Mouse (Mus musculus) liver, embryonic 12.5 days (tissue): ENCODE results near the gene Slc35d2. TPM values are rescaled to one million over a fixed set of nuclear protein-coding genes. Genes with fewer than 3 reads are reported as not detected.
A peak's percentile ranks its signal among the peaks of the same experiment; 100 is the strongest.

ENCODE experiments used
- ATAC-seq: fragments of 200-750 bp; cut with Nextera tagmentation; 2 replicates; pipeline ENCODE4 v1.8.0; 2017; ENCODE audit warnings: moderate number of reproducible peaks, mild to moderate bottlenecking, moderate library complexity
- H3K27ac ChIP-seq: fragments of 300-500 bp; sonication (generic); 2 replicates; pipeline ENCODE4 v1.5.1; 2016; ENCODE audit warnings: mild to moderate bottlenecking
- H3K27me3 ChIP-seq: fragments of 300-500 bp; sonication (generic); replicated peaks from 2 replicates; pipeline ENCODE4 v1.6.1; 2016; ENCODE audit warnings: mild to moderate bottlenecking, moderate library complexity
- H3K36me3 ChIP-seq: fragments of 300-500 bp; sonication (generic); 2 replicates; pipeline ENCODE4 v1.6.1; 2016; ENCODE audit warnings: mild to moderate bottlenecking, moderate library complexity
- H3K4me1 ChIP-seq: fragments of 300-500 bp; sonication (generic); 2 replicates; pipeline ENCODE4 v1.6.1; 2016
- H3K4me2 ChIP-seq: fragments of 300-500 bp; sonication (generic); 2 replicates; pipeline ENCODE4 v1.6.1; 2016; ENCODE audit warnings: mild to moderate bottlenecking, moderate library complexity
- H3K4me3 ChIP-seq: fragments of 300-500 bp; sonication (generic); 2 replicates; pipeline ENCODE4 v1.5.1; 2016; ENCODE audit warnings: mild to moderate bottlenecking, moderate library complexity
- H3K9ac ChIP-seq: fragments of 300-500 bp; sonication (generic); 2 replicates; pipeline ENCODE4 v1.6.1; 2016; ENCODE audit warnings: mild to moderate bottlenecking, moderate library complexity
- H3K9me3 ChIP-seq: fragments of 300-500 bp; sonication (generic); replicated peaks from 2 replicates; pipeline ENCODE4 v1.6.1; 2016; ENCODE audit warnings: mild to moderate bottlenecking, moderate library complexity
- WGBS: fragments of 180-500 bp; shearing (Covaris S2); methylation state at CpG from one replicate; pipeline ENCODE4 v1.1.7; 2016; ENCODE audit not compliant: insufficient replicate concordance; 5-methylcytosine and 5-hydroxymethylcytosine counted together
- polyA plus RNA-seq: library from polyadenylated mRNA; unstranded; fragments of >200 nt; fragmentation: Nextera tagmentation; extraction: Ambion mirVana; gene quantifications from 2 replicates; pipeline ENCODE4 v1.2.1, GENCODE M21; 2016

Slc35d2 gene
- 3.0 and 3.6 TPM in 2 replicates for polyA plus RNA-seq

DNA sequence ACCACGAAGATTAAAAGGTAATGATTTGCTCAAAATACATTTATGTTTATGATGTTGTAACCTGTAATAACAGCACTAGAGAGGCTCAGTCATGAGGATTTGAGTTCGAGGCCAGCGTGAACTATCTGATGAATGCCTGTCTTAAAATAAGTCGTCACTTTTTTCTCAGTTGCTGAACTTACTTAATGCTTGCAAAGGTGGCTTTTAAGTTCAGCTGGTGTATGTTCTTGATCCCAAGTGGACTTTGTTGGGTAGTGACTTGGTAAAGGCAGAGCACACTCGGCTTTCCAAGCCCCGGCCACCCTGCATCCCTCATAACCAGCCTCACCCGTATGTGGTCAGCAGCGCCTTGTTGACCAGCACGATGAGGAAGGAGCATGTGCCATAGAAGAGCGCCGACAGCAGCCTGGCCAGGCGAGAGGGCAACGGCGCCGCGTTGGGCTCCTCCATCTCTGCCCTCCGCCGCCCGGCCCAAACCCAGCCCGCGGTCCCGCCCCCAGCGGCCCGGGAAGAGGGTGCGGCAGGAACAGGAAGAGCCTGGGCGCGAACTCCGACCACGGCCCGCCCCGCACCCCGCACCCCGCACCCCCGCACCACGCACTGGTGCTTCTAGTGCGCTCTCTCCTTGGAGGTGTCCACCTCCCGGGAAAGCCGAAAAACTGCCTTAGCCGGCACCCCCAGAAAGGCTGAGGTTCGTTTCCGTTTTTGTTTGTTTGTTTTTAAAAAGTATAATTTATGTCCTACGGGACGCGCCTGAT lies at the start of gene Slc35d2:
Gene Slc35d2 (minus strand): TSS at position 511 of the 758 bp plus-strand sequence.
- 7% methylated on average over 40 of the region's 44 CpGs for WGBS
- Histone ChIP-seq H3K4me1 (peaks cover 19% of the 10 kb centered on the region), H3K27me3 (no peaks in the 10 kb centered on the region; the same call in 1 of the 2 replicates), H3K4me2 (peak within 1 kb of the TSS; percentile 75), H3K27ac (peak within 1 kb of the TSS; percentile 47), H3K36me3 (peaks cover 34% of the 10 kb centered on the region), H3K9ac (peak within 1 kb of the TSS; percentile 70), H3K9me3 (no peaks in the 10 kb centered on the region), H3K4me3 (peak within 1 kb of the TSS; percentile 66)
- ATAC-seq, result peak; percentile 86

DNA sequence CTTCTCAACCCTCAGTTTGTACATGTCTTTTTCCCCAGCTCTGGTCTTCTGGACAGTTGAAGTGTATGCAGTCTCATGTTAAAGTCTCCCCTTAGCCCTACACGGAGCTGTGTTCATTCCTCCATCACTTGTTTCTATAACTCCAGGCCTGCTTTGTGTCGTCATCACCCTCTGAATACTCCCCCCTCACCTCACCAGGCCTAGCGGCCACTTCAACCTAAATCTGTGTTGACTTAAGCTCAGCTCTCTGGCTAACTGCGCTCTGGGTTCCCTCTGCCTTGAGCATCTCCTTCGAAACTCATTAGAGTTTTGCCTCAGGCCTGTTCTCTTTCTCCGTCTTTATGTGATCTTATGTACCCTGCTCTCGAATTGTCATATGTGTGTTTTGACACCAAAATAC lies 48.8 kb upstream of the Slc35d2 start:
- Histone ChIP-seq H3K27ac (peak overlapping the region; percentile 48; the same call in 1 of the 2 replicates), H3K27me3 (no peaks in the 10 kb centered on the region), H3K4me3 (no peak overlapping the region), H3K4me1 (no peaks in the 10 kb centered on the region), H3K9ac (no peak overlapping the region), H3K9me3 (no peaks in the 10 kb centered on the region), H3K4me2 (no peak overlapping the region), H3K36me3 (peaks cover 7% of the 10 kb centered on the region)
- 68% methylated on average over 7 of the region's 7 CpGs for WGBS
- 0 out of 2 replicates have a peak, but pooled peaks have one; percentile 20 for ATAC-seq

DNA sequence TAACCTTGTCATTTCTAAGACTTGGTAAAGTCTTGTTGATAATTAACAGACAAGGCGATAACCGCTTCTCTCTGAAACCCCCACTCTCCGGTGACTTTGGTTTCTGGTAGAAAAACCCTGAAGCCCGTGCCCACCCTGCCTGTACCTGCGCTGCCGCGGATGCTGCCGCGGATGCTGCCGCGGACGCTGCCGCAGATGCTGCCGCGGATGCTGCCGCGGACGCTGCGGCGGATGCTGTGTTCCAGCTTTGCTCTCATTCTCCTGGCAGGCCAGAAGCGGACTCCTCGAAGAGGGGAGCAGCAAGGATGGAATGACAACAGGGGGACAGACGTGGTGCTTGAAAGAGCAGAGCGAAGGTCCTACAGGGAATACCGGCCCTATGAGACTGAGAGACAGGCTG lies 40.6 kb upstream of the Slc35d2 start:
- H3K4me3 ChIP-seq, result no peak overlapping the region
- no peaks in the 10 kb centered on the region for H3K4me1 ChIP-seq
- 93% methylated on average over 25 of the region's 25 CpGs for WGBS
- no peak overlapping the region for H3K27ac ChIP-seq
- H3K36me3 ChIP-seq, result peaks cover 34% of the 10 kb centered on the region
- no peak overlapping the region for H3K4me2 ChIP-seq
- H3K9ac ChIP-seq, result no peak overlapping the region
- H3K9me3 ChIP-seq, result peaks cover 8% of the 10 kb centered on the region; the same call in 1 of the 2 replicates
- H3K27me3 ChIP-seq, result no peaks in the 10 kb centered on the region
- no peak for ATAC-seq

DNA sequence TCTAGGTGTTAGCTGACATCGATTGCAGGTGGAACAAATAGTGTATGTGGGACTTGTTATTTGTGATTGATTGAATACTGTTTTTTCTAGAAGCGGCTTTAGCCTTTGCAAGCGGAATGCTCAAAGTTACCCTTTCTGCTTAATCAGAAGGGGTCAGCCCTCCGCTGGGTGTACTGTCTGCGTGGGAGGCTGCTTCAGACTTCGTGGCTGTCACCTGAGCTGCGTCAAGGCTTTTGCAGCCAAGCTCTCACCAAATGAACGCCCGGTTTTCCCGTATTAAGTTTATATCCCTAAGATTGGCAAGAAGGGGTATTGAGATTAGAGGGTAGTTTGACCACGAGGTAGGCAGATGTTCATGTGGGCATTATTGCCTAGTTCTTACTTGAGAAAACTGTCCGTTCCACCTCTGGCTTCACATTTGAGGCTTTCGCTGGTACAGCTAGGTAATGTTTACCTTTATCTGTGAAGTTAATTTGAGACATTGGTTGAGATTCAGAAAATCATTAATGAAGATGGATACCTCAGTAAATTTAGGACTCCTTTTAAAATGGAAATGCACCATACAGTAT lies 34.1 kb upstream of the Slc35d2 start:
- no peak overlapping the region for H3K27ac ChIP-seq
- H3K9ac ChIP-seq, result no peak overlapping the region
- no peaks in the 10 kb centered on the region for H3K9me3 ChIP-seq
- peak overlapping the region; percentile 82 for H3K4me3 ChIP-seq
- H3K4me2 ChIP-seq, result peak overlapping the region; percentile 100
- ATAC-seq, result no peak
- H3K4me1 ChIP-seq, result peaks cover 28% of the 10 kb centered on the region
- peaks cover 32% of the 10 kb centered on the region for H3K27me3 ChIP-seq
- peaks cover 4% of the 10 kb centered on the region; the same call in 1 of the 2 replicates for H3K36me3 ChIP-seq
- 50% methylated on average over 13 of the region's 13 CpGs for WGBS

DNA sequence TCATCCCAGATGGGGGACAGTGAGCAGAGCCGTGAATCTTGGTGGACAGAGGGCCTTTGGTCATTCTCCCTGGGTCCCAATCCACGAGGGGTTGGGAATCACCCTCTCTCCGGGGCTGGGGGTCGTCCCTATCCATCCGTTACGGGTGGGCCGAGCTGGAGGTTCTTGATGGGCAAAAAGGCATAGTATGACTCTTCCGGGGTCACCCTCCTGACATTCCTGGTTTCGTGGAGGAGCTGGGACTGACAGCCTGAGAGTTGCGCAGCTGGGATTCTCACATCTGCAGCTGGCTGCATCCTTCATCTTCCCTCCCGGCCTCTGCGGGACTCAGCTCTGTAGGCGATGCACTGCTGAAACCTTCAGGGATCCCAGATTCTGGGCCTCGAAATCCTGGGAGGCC lies 33.5 kb upstream of the Slc35d2 start:
- H3K36me3 ChIP-seq, result peaks cover 3% of the 10 kb centered on the region; the same call in 1 of the 2 replicates
- no peak for ATAC-seq
- 10% methylated on average over 14 of the region's 14 CpGs for whole genome bisulfite sequencing
- peaks cover 32% of the 10 kb centered on the region for H3K27me3 ChIP-seq
- no peak overlapping the region for H3K27ac ChIP-seq
- H3K4me1 ChIP-seq, result peaks cover 28% of the 10 kb centered on the region
- peak overlapping the region; percentile 88 for H3K9ac ChIP-seq
- no peaks in the 10 kb centered on the region for H3K9me3 ChIP-seq
- peak overlapping the region; percentile 100 for H3K4me2 ChIP-seq
- H3K4me3 ChIP-seq, result peak overlapping the region; percentile 82

DNA sequence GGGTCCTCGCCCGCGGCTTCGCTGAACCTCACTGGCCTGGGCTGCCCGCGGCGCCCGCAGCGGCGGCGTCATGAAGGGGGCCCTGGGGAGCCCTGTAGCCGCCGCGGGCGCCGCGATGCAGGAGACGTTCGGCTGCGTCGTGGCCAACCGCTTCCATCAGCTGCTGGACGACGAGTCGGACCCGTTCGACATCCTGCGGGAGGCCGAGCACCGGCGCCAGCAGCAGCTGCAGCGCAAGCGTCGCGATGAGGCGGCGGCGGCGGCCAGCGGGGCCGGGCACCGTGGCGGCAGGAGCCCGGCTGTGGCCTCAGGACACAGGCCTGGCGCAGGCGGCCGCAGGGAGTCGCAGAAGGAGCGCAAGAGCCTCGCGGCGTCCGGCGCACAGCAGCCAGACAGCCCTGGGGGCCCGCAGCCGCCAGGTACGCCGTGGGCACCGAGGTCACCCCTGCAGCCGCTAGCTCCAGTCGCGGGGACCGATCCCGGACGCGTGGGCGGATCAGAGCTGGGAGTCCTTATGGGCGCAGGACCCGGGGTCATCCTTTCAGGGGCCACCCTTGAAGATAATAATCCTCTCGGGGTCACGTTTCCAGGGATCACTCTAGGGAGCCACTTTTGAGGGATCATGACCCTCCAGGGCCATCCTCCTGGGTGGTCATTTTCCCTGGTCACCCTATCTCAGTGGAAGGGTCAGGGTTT lies 32.9 kb upstream of the Slc35d2 start:
- peaks cover 32% of the 10 kb centered on the region for H3K27me3 ChIP-seq
- WGBS, result 1% methylated on average over 71 of the region's 71 CpGs
- H3K27ac ChIP-seq, result peak overlapping the region; percentile 77
- peak overlapping the region; percentile 88 for H3K9ac ChIP-seq
- H3K36me3 ChIP-seq, result no peaks in the 10 kb centered on the region
- peak overlapping the region; percentile 82 for H3K4me3 ChIP-seq
- peaks cover 28% of the 10 kb centered on the region for H3K4me1 ChIP-seq
- H3K9me3 ChIP-seq, result no peaks in the 10 kb centered on the region
- peak; percentile 66 for ATAC-seq
- H3K4me2 ChIP-seq, result peak overlapping the region; percentile 100

DNA sequence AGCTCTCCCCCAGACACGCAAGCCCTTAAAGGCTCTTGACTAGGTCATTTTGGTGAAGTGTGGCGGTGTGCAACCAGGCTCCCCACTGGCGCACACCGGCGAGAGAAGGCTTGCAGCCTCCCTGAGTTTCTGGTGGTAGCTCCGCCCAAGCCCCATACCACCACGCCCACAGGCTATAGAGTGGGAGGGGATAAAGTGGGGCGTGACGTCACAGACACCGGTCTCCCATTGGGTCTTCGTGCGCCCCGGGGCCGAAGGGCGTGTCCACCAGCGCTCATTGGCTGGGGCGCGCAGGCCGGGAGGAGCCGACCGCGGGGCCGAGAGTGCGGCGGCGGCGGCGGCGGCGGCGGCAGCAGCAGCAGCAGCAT lies 32.4 kb upstream of the Slc35d2 start, which contains the start of gene Habp4:
Gene Habp4 (plus strand): TSS at position 277 of the 368 bp plus-strand sequence.
- peak within 1 kb of the TSS; percentile 82 for H3K4me3 ChIP-seq
- peak; percentile 98 for ATAC-seq
- 1% methylated on average over 26 of the region's 31 CpGs for WGBS
- H3K27me3 ChIP-seq, result peaks cover 32% of the 10 kb centered on the region
- no peaks in the 10 kb centered on the region for H3K36me3 ChIP-seq
- H3K27ac ChIP-seq, result peak within 1 kb of the TSS; percentile 77
- peak within 1 kb of the TSS; percentile 100 for H3K4me2 ChIP-seq
- peaks cover 28% of the 10 kb centered on the region for H3K4me1 ChIP-seq
- H3K9ac ChIP-seq, result peak within 1 kb of the TSS; percentile 88
- no peaks in the 10 kb centered on the region for H3K9me3 ChIP-seq

DNA sequence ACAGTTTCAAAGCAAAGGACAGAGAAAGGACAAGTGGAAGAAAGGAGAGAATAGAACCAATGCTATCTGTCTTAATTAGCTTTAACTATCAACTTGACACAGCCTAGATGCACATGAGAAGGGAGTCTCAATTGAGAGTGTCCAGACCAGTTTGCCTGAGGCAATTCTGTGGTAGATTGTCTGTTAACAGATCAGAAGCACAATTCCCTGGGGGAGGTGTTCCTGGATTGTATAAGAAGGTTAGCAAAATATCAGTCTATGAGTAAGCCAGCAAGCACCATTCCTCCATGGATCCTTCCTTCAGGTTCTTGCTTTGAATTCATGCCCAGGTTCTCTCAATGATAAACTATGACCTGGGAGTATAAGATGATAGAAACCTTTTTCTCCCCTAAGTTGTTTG lies 27.8 kb upstream of the Slc35d2 start:
- Histone ChIP-seq H3K4me1 (peaks cover 31% of the 10 kb centered on the region), H3K4me3 (no peak overlapping the region), H3K27me3 (peaks cover 23% of the 10 kb centered on the region), H3K9me3 (no peaks in the 10 kb centered on the region), H3K36me3 (no peaks in the 10 kb centered on the region), H3K27ac (no peak overlapping the region), H3K4me2 (no peak overlapping the region), H3K9ac (no peak overlapping the region)
- no peak for ATAC-seq

DNA sequence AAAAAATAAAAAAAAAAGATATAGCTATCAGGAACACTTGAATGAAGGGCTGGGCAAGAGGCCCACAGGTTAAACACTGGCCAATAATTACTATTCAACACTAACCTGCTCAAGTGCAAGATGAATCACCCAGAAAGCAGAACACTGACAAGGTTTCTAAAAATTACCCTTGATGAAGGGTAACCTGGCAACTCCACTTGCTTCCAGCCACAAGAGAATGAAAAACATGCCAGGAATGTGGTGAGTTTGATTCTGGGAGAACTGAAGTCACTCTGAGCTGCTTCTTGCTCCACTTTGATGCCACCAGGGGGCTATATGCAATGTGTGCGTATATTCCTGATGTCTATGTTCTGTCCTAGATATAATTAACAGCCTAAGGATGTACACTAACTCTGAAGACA lies 26.0 kb upstream of the Slc35d2 start:
- WGBS, result 43% methylated on average over 1 of the region's 1 CpGs
- H3K27ac ChIP-seq, result no peak overlapping the region
- no peak for ATAC-seq

DNA sequence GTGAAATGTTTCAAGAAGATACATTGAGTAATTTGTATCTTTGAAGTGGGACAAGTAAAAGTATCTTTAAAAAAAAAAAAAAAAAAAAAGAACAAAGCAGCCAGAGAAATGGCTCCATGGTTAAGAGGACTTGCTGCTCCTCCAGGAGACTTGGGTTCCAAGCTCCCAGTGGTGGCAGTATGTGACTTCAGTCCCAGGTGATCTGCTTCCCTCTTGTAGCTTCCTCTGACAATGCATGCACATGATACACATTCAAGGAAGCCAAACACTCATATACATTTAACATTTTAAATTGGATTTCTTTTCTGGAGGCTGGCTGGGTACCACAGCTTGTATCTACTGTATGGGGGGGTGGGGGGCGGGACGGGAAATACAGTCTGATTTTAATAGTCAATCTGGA lies 25.5 kb upstream of the Slc35d2 start:
- 67% methylated on average over 2 of the region's 2 CpGs for WGBS
- Histone ChIP-seq H3K27ac (no peak overlapping the region), H3K36me3 (peaks cover 13% of the 10 kb centered on the region), H3K9me3 (no peaks in the 10 kb centered on the region), H3K4me1 (peaks cover 37% of the 10 kb centered on the region), H3K4me3 (no peak overlapping the region), H3K9ac (no peak overlapping the region), H3K27me3 (peaks cover 11% of the 10 kb centered on the region), H3K4me2 (no peak overlapping the region)
- ATAC-seq, result no peak

More for the DNA sequence above, 26.0 kb upstream of the Slc35d2 start:
- Histone ChIP-seq H3K4me2 (no peak overlapping the region), H3K9ac (no peak overlapping the region), H3K4me1 (peaks cover 34% of the 10 kb centered on the region), H3K9me3 (no peaks in the 10 kb centered on the region), H3K4me3 (no peak overlapping the region), H3K36me3 (peaks cover 8% of the 10 kb centered on the region), H3K27me3 (peaks cover 16% of the 10 kb centered on the region)

DNA sequence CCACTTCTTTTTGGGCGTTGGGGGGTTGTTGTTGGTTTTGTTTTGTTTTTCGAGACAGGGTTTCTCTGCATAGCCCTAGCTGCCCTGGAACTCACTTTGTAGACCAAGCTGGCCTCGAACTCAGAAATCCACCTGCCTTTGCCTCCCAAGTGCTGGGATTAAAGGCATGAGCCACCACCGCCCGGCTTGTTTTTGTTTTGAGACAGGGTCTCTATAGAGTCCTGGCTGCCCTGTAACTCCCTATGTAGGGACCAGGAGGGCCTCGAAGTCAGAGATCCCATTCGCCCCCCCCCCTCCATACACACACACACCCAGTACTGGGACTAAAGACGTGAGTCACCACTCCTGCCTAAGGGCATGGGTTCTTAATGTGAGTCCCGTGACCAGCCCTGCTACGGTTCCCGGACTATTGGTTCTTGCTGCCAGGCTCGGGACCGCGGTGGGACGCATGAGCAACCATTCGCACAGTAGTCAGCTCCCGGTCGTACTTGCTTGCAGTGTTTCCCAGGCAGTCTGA lies 24.6 kb upstream of the Slc35d2 start:
- Histone ChIP-seq H3K9ac (peak overlapping the region; percentile 77), H3K27me3 (0 out of 2 replicates have a peak, but pooled peaks cover 7% of the 10 kb centered on the region), H3K4me1 (peaks cover 45% of the 10 kb centered on the region), H3K4me2 (peak overlapping the region; percentile 87), H3K27ac (peak overlapping the region; percentile 98), H3K36me3 (peaks cover 14% of the 10 kb centered on the region), H3K4me3 (peak overlapping the region; percentile 98), H3K9me3 (no peaks in the 10 kb centered on the region)
- WGBS, result 1% methylated on average over 18 of the region's 18 CpGs
- ATAC-seq, result peak; percentile 31
